Mouse (Mus musculus): ENCODE measurements around the gene Dcp1b.

DNA sequence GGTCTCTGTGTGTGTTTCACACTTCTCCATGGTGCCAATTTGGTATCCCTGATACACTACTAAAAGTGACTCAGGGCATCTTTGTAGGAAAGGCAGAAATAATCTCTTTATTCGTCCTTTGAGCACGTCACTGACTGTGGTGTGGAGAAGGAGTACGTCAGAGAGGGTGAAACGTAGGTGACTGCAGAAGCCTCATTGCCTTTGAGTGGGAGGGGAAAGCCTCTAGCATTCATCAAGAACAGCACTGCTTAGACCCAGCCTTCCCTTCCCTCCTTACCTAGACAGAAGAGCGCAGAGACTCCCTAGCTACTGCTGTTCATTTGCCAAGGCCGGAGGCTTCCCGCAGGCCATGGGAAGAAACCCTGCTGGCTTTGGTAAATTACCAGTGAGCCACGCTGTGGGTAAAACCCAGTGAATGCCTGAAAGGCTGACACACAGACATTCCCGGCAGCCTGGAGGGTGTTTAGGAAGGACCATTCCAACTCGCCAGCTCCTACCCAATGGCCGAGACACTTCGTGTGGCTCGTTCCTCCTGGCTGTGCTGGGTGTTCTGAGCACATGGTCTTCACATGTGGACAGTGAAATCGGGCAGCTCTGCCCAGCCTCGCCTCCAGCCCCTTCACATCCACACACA is 44.3 kb downstream of the Dcp1b start:
- TF ChIP-seq CTCF (IDR thresholded peaks at IDR 0.05; ENCODE audit: borderline replicate concordance, extremely low read depth, insufficient read depth, insufficient read length) (no peak), POLR2A (IDR thresholded peaks at IDR 0.05; ENCODE audit: borderline replicate concordance, extremely low read depth, insufficient read depth, insufficient read length, poor library complexity, severe bottlenecking) (no peak)

Data from brain, embryonic 14.5 days (tissue).